Mouse (Mus musculus) myocyte (in vitro differentiated cells): ENCODE results near the gene Snapc2. TPM values are rescaled to one million over a fixed set of nuclear protein-coding genes. Genes with fewer than 3 reads are reported as not detected.
A peak's percentile ranks its signal among the peaks of the same experiment; 100 is the strongest.

Source experiments
- H3K27me3 ChIP-seq: one replicate; pipeline ENCODE4 v1.6.1; 2011; ENCODE audit not compliant: control insufficient read depth, insufficient read depth, insufficient read length
- H3K36me3 ChIP-seq: one replicate; pipeline ENCODE4 v1.6.1; 2011; ENCODE audit not compliant: control insufficient read depth, insufficient read depth
- H3K4me2 ChIP-seq: one replicate; pipeline ENCODE4 v1.6.1; 2011; ENCODE audit warnings: low read depth, control low read depth
- H3K4me3 ChIP-seq: one replicate; pipeline ENCODE4 v1.5.1; 2011; ENCODE audit warnings: mild to moderate bottlenecking, control low read depth, moderate library complexity
- H3K79me2 ChIP-seq: one replicate; pipeline ENCODE4 v1.6.1; 2011; ENCODE audit not compliant: control insufficient read depth, insufficient read depth
- H3ac ChIP-seq: one replicate; pipeline ENCODE4 v1.6.1; 2011; ENCODE audit not compliant: control insufficient read depth, insufficient read length
- CEBPB ChIP-seq: IDR thresholded peaks from 2 replicates; pipeline ENCODE4 v1.6.1; 2011; ENCODE audit warnings: mild to moderate bottlenecking, moderate library complexity; ENCODE audit not compliant: poor library complexity, insufficient read depth, severe bottlenecking
- E2F4 ChIP-seq: IDR thresholded peaks from one replicate; pipeline ENCODE4 v1.6.1; 2011; ENCODE audit warnings: mild to moderate bottlenecking, control low read depth, moderate library complexity; ENCODE audit not compliant: insufficient read depth
- MAX ChIP-seq: IDR thresholded peaks from one replicate; pipeline ENCODE4 v1.6.1; 2011; ENCODE audit warnings: low read depth, mild to moderate bottlenecking, control low read depth
- MYOD1 ChIP-seq, 3 experiments: IDR thresholded peaks; one replicate each; pipeline ENCODE4 v1.6.1; 2011; ENCODE audit warnings: control low read depth in 2 of 3, low read depth in 2 of 3, mild to moderate bottlenecking in 2 of 3, moderate library complexity in 1 of 3; ENCODE audit not compliant: insufficient read length in 2 of 3, control insufficient read depth in 1 of 3
- MYOG ChIP-seq, 3 experiments: IDR thresholded peaks; one replicate each; pipeline ENCODE4 v1.6.1; 2011; ENCODE audit warnings: control low read depth in 2 of 3, low read depth in 2 of 3, mild to moderate bottlenecking in 2 of 3; ENCODE audit not compliant: insufficient read length in 2 of 3, control insufficient read depth in 1 of 3, insufficient read depth in 1 of 3
- POLR2A ChIP-seq: IDR thresholded peaks from one replicate; pipeline ENCODE4 v1.6.1; 2011; ENCODE audit warnings: low read depth, mild to moderate bottlenecking, control low read depth, moderate library complexity; ENCODE audit not compliant: insufficient read length
- POLR2AphosphoS2 ChIP-seq: IDR thresholded peaks from one replicate; pipeline ENCODE4 v1.6.1; 2011; ENCODE audit warnings: low read depth, control low read depth; ENCODE audit not compliant: insufficient read length
- REST ChIP-seq: IDR thresholded peaks from one replicate; pipeline ENCODE4 v1.6.1; 2011; ENCODE audit warnings: mild to moderate bottlenecking, control low read depth, moderate library complexity; ENCODE audit not compliant: insufficient read depth, insufficient read length
- SRF ChIP-seq: IDR thresholded peaks from one replicate; pipeline ENCODE4 v1.6.1; 2011; ENCODE audit warnings: low read depth; ENCODE audit not compliant: control insufficient read depth, insufficient read length
- TCF12 ChIP-seq: IDR thresholded peaks from one replicate; pipeline ENCODE4 v1.6.1; 2011; ENCODE audit warnings: mild to moderate bottlenecking, control low read depth; ENCODE audit not compliant: poor library complexity, insufficient read depth, severe bottlenecking
- TCF3 ChIP-seq: IDR thresholded peaks from one replicate; pipeline ENCODE4 v1.6.1; 2011; ENCODE audit warnings: low read depth, control low read depth; ENCODE audit not compliant: insufficient read length
- USF1 ChIP-seq: IDR thresholded peaks from one replicate; pipeline ENCODE4 v1.6.1; 2011; ENCODE audit warnings: low read depth, mild to moderate bottlenecking, control low read depth, moderate library complexity
- polyA plus RNA-seq: library from polyadenylated mRNA; unstranded; fragments of >200 nt; fragmentation: generic; extraction: Trizol; gene quantifications from one replicate; pipeline ENCODE4 v1.2.1, GENCODE M21; 2012; ENCODE audit warnings: missing spikeins

The Snapc2 gene
- polyA plus RNA-seq: 36.2 TPM

DNA sequence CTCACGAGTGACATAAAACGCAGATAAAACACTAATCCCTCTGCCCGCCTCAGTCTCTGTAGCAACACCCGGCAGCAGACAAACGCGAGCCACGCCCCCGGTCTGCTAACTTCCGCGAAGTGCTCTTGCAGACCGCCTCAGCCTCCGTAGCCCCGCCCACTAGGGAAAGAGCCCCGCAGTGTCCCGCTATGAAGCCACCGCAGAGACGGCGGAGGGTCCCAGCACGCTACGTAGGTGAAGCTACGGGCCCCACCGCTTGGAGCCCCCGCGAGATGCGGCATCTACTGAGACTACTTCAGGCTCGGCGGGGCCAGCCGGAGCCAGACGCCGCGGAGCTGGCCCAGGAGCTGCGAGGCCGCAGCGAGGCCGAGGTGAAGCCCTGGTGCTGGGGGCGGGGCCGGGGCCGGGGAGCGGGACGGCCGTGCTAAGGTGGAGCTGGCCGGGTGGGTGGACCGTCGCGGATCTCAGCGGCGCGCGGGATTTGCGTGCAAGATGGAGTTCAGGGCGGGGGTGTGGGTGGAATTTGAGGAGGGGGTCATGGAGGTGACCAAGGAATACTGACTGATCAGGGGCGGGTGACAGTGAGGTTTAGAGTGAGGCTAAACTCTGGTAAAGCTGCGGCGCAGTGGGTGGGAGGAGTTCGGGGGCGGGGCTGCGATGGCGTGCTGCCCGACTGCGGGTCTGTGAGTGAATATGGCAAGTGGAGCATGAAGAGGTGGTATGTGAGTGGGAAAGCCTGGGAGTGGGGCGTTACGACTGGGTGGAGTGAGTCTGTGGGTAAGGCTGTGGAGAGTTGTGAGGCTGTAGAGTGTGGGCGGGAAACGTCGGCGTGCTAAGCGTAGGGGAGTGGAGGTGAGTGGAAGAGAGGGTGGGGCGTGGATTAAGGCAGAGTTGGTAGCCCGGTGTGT, at the start of gene Snapc2:
Snapc2 (plus strand) TSS at position 147 of the 908 bp plus-strand sequence.
- H3ac ChIP-seq: peak within 1 kb of the TSS; percentile 74
- H3K4me2 ChIP-seq: peak within 1 kb of the TSS; percentile 99
- H3K79me2 ChIP-seq: no peaks in the 10 kb centered on the region
- no peak for TF ChIP-seq TCF3
- TF ChIP-seq POLR2AphosphoS2: peak; percentile 61
- TF ChIP-seq SRF: peak; percentile 38
- no peaks in the 10 kb centered on the region for H3K36me3 ChIP-seq
- no peaks in the 10 kb centered on the region for H3K27me3 ChIP-seq
- peak within 1 kb of the TSS; percentile 46 for H3K4me3 ChIP-seq

DNA sequence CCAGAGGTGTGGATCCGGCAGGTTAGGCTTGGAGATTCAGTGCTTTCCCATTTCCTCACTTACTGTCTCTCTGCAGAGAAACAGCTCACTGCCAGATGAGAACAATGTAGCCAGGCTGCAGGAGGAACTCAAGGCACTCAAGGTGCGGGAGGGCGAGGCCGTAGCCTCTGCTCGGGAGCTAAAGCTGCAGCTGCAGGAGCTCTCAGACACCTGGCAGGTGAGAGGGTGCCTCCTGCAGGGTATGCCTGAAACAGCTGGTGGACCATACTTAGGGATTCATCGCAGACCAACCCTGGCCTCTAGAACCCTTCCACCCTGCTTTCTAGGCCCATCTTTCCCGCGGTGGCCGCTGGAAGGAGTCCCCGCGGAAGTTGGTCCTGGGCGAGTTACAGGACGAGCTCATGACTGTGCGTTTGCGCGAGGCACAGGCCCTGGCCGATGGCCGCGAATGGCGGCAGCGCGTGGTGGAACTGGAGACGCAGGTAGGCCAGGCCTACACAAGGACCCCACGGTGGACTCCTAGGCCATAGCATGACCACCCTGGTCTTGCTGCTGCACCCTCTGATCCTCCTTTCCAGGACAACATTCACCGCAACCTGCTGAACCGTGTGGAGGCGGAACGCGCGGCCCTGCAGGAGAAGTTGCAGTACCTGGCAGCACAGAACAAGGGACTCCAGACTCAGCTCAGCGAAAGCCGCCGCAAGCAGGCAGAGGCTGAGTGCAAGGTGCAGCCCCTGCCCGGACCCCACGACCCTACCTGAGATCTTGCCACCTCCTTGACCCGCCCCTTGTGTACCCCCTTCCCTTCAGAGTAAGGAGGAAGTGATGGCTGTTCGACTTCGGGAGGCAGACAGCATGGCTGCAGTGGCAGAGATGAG, 47.4 kb upstream of the Snapc2 start:
- Histone ChIP-seq H3K4me2 (no peak overlapping the region), H3K36me3 (no peaks in the 10 kb centered on the region), H3K4me3 (no peak overlapping the region), H3K79me2 (no peaks in the 10 kb centered on the region), H3K27me3 (no peaks in the 10 kb centered on the region), H3ac (no peak overlapping the region)
- TF ChIP-seq POLR2AphosphoS2 (no peak), MYOG (IDR thresholded peaks at IDR 0.05; ENCODE audit: control insufficient read depth in 1 of 3, insufficient read depth in 1 of 3, insufficient read length in 2 of 3, low read depth in 2 of 3) (no peak), MAX (no peak), REST (no peak), CEBPB (no peak), MYOD1 (IDR thresholded peaks at IDR 0.05; ENCODE audit: control insufficient read depth in 1 of 3, insufficient read length in 2 of 3, low read depth in 2 of 3) (no peak), POLR2A (no peak), USF1 (no peak), TCF12 (no peak), TCF3 (no peak), SRF (no peak), E2F4 (no peak)

DNA sequence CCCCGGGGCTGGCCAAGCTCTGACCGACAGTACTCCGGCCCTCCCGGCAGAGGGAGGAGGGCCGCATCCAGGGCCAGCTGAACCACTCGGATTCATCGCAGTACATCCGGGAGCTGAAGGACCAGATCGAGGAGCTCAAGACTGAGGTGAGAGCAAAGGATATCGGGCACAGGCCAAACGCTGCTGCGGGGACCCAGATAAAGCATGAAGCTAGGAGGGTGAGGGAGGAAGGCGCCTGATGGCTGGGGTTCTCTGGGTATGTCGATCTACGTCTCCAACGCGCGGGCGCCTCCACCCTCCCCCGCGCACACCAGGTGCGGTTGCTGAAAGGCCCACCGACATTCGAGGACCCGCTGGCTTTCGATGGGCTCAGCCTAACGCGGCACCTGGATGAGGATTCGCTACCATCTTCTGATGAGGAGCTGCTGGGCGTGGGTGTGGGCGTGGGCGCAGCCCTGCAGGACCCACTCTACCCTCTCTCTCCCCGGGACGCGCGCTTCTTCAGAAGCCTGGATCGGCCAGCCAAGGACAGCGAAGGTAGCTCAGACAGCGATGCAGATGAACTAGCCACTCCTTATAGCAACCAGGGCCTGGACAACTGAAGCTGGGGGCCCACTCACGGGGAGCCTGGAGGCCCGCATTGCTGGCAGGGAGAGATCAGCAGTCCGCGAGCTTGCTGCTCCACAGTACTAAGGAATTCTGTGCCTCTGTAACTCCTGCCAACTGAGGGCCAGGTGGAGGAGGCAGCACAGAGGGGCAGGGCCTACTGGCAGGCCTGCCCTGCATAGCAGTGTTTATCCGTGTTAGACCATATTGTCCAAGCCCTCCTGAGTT, 46.5 kb upstream of the Snapc2 start:
- H3ac ChIP-seq: no peak overlapping the region
- no peaks in the 10 kb centered on the region for H3K36me3 ChIP-seq
- H3K4me2 ChIP-seq: no peak overlapping the region
- no peaks in the 10 kb centered on the region for H3K27me3 ChIP-seq
- H3K79me2 ChIP-seq: no peaks in the 10 kb centered on the region
- TF ChIP-seq MYOD1 (IDR thresholded peaks at IDR 0.05; ENCODE audit: control insufficient read depth in 1 of 3, insufficient read length in 2 of 3, low read depth in 2 of 3) (no peak), MAX (no peak), POLR2A (no peak)
- H3K4me3 ChIP-seq: no peak overlapping the region

DNA sequence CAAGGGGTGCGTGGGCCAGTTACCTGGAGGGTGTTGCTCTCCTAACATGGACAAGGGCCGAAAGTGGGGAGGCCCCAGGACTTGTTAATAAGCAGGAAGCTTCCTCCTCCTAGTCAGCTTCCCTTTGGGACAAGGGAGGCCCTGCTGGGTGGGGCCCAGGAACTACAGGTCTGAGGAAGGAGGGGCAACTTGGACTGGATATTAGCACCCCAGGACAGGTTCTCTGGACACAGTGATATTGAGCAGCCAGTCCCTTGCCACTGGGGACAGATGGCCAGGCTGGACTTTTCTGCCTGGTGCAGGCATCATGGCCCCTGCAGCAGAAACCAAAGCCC, 45.9 kb upstream of the Snapc2 start:
- no peaks in the 10 kb centered on the region for H3K79me2 ChIP-seq
- no peak overlapping the region for H3K4me3 ChIP-seq
- no peaks in the 10 kb centered on the region for H3K36me3 ChIP-seq
- H3K27me3 ChIP-seq: no peaks in the 10 kb centered on the region
- no peak overlapping the region for H3ac ChIP-seq
- TF ChIP-seq POLR2AphosphoS2: no peak
- TF ChIP-seq POLR2A: no peak
- TF ChIP-seq TCF3: no peak
- TF ChIP-seq REST: no peak
- no peak for TF ChIP-seq SRF
- no peak for TF ChIP-seq USF1
- no peak for TF ChIP-seq E2F4
- H3K4me2 ChIP-seq: no peak overlapping the region

DNA sequence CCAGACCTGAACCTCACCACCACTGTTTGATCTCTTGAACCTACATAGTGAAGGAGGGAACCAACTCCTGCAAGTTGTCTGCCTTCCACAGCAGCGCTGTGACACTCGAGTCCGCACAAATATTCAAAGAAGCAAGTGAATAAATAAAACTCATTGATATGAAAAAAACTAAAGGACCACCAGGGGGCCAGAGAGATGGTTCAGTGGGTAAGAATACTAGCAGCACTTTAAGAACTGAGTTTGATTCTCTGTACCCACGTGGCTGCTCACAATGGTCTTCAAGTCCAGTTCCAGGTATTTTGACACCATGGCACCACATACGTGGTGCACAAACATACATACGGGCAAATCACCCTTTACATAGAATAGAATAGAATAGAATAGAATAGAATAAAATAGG, 41.8 kb upstream of the Snapc2 start:
- Histone ChIP-seq H3K79me2 (no peaks in the 10 kb centered on the region), H3K27me3 (no peaks in the 10 kb centered on the region), H3ac (no peak overlapping the region), H3K4me2 (no peak overlapping the region), H3K4me3 (no peak overlapping the region), H3K36me3 (no peaks in the 10 kb centered on the region)
- TF ChIP-seq CEBPB (no peak), TCF3 (no peak), SRF (no peak), MAX (no peak), REST (no peak), MYOG (IDR thresholded peaks at IDR 0.05; ENCODE audit: control insufficient read depth in 1 of 3, insufficient read depth in 1 of 3, insufficient read length in 2 of 3, low read depth in 2 of 3) (no peak), E2F4 (no peak)
